Mouse (Mus musculus) E14TG2a.4 (cell line): Measurements from ENCODE around the gene Gemin7.

Source experiments
- H3K27me3 ChIP-seq: 2 replicates; pipeline ENCODE4 v1.6.1; 2014; ENCODE audit warnings: low read length, control low read depth; ENCODE audit not compliant: insufficient read depth
- H3K36me3 ChIP-seq: 2 replicates; pipeline ENCODE4 v1.6.1; 2014; ENCODE audit warnings: low read length, control low read depth; ENCODE audit not compliant: insufficient read depth
- H3K4me1 ChIP-seq: replicated peaks from 2 replicates; pipeline ENCODE4 v1.6.1; 2014; ENCODE audit warnings: low read depth, low read length, control low read depth
- H3K4me3 ChIP-seq: replicated peaks from 2 replicates; pipeline ENCODE4 v1.5.1; 2014; ENCODE audit warnings: mild to moderate bottlenecking, low read length
- H3K9me3 ChIP-seq: 2 replicates; pipeline ENCODE4 v1.6.1; 2014; ENCODE audit warnings: low read length, control low read depth
- CTCF ChIP-seq: conservative IDR thresholded peaks from 2 replicates; pipeline ENCODE4 v1.5.1; 2014; ENCODE audit warnings: low read length
- NANOG ChIP-seq: IDR thresholded peaks from 2 replicates; pipeline ENCODE4 v1.6.1; 2014; ENCODE audit warnings: borderline replicate concordance, low read length, mixed read lengths
- POU5F1 ChIP-seq: IDR thresholded peaks from 2 replicates; pipeline ENCODE4 v1.6.1; 2014; ENCODE audit warnings: low read length, borderline replicate concordance

Gene Gemin7

DNA sequence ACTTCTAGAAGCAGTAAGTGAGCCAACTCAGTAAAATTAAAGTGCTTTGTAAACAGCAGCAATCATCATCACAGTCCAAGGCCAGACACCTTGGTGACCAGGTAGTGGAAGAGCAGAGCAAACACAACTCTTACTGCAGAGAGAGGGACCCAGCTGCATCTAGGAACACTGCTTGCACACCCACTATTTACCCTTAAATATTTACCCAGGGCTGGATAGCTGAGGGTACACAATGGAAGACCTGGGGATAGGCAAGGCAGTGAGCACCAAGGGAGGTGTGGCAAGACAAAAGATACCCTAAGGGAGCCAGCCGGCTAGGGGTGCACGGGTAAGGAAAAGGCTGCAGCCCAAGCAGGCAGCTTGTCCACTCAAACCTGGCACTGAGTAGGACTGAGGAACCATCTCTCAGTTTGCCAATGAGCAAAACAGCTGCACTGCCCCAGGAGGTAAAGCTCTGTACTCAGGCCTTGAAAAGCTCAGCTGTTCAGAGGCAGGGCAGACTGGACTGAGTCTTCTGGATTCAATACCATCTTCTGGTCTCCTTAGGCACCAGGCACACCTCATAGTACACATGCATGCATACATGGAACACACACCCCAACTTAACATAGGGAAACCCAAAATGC, 29.9 kb downstream of the Gemin7 start:
- TF ChIP-seq NANOG: no peak
- no peak for TF ChIP-seq POU5F1
- TF ChIP-seq CTCF: no peak
- H3K9me3 ChIP-seq: peaks cover 13% of the 10 kb centered on the region
- H3K36me3 ChIP-seq: peaks cover 61% of the 10 kb centered on the region
- H3K4me3 ChIP-seq: no peak overlapping the region
- H3K4me1 ChIP-seq: 0 out of 2 replicates have a peak, but pooled peaks cover 13% of the 10 kb centered on the region
- H3K27me3 ChIP-seq: no peaks in the 10 kb centered on the region

DNA sequence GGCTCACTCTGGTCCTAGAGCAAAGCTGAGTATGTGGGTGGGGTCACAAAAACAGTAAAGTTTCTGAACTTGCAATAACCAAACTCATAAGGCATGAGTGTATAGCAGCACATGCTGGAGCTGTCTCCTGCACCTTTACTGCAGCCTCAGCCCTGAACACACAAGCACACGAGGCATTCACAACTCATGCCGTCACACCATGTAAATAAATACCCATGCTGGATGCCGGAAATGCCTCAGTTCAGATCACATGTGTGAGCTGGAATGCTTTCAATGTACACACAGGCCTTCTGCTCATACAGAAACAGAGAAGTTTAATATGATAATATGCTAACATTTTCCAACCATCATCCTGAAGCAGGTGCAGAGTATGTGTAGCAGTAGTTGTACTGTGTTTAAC, 31.4 kb downstream of the Gemin7 start:
- no peaks in the 10 kb centered on the region for H3K27me3 ChIP-seq
- H3K9me3 ChIP-seq: peaks cover 27% of the 10 kb centered on the region
- H3K36me3 ChIP-seq: peaks cover 65% of the 10 kb centered on the region
- no peak for TF ChIP-seq POU5F1
- TF ChIP-seq NANOG: no peak
- TF ChIP-seq CTCF: no peak
- H3K4me3 ChIP-seq: no peak overlapping the region
- H3K4me1 ChIP-seq: 0 out of 2 replicates have a peak, but pooled peaks cover 5% of the 10 kb centered on the region

DNA sequence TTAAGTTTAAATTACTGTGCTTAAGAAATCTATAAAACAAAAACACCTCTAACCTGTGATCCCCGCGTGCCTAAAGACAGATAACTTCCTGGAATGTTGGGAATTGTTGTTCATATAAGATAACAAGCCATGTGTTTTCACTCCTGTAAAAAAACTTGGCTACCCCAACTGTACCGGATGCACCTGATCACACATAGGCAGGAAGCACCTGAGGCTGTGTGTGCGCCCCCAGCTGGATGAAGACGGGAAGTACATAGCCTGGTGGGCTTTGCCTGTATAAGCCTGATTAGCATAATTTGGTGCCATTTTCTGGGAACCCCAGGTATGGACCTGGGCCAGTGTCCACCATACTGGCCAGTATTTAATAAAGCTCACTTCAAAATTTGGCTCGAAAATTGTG, 33.8 kb downstream of the Gemin7 start:
- Histone ChIP-seq H3K4me3 (no peak overlapping the region), H3K4me1 (0 out of 2 replicates have a peak, but pooled peaks cover 5% of the 10 kb centered on the region), H3K9me3 (peaks cover 52% of the 10 kb centered on the region), H3K36me3 (peaks cover 63% of the 10 kb centered on the region), H3K27me3 (no peaks in the 10 kb centered on the region)
- TF ChIP-seq NANOG: no peak

DNA sequence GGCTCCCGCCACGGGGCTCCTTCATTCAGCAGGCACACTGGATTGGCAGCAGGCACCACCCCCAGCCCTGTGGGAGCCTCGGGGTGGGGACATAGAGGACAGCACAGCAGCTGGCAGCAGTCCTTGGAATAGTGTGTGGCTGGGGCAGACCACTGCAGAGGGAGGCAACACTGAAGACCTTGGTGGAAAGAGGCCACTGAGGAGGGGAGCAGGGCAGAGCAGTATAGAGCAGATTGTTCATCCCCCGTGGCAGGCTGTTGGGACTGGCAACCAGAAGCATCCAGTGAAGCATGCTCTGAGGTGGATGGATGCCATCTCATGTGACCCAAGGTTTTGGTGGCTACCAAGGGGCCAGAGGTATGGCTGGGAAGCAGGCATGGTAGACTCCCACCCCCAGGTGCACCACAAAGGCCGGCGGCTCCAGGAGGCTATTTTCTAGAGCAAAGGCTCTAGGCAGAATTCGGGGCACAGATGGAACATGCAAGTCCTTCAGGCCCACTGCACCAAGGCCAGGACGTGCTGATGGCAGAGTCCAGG, 35.2 kb downstream of the Gemin7 start:
- Histone ChIP-seq H3K4me1 (no peaks in the 10 kb centered on the region), H3K27me3 (no peaks in the 10 kb centered on the region), H3K4me3 (no peak overlapping the region), H3K9me3 (peaks cover 65% of the 10 kb centered on the region), H3K36me3 (peaks cover 67% of the 10 kb centered on the region)
- TF ChIP-seq POU5F1 (no peak), CTCF (no peak), NANOG (no peak)

DNA sequence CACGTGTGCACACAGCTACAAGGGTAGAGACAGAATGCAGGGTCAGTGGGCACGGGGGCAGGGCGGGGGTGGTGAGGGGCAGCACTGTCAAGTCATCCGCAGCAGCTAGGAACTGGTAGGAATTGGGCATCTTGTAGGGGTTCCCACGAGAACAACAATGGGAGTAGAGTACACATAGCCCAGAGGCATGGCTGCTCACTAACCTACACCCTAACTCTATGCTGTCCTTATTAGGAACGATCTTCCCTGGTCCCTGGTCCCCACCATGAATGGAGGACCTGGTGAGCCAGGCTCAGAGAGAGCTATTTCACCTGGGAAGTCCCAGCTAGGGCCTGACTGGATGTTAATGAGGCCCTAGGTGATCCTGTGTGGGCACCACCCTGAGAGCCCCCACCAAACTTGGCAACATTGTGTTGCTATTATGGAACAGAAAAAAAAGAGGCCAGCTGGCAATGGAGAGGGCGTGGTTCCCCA, 35.7 kb downstream of the Gemin7 start:
- H3K36me3 ChIP-seq: peaks cover 65% of the 10 kb centered on the region
- TF ChIP-seq NANOG (no peak), CTCF (no peak), POU5F1 (no peak)
- peaks cover 70% of the 10 kb centered on the region for H3K9me3 ChIP-seq
- no peaks in the 10 kb centered on the region for H3K4me1 ChIP-seq
- H3K4me3 ChIP-seq: 0 out of 2 replicates have a peak overlapping the region, but pooled peaks have one; percentile 27
- no peaks in the 10 kb centered on the region for H3K27me3 ChIP-seq

DNA sequence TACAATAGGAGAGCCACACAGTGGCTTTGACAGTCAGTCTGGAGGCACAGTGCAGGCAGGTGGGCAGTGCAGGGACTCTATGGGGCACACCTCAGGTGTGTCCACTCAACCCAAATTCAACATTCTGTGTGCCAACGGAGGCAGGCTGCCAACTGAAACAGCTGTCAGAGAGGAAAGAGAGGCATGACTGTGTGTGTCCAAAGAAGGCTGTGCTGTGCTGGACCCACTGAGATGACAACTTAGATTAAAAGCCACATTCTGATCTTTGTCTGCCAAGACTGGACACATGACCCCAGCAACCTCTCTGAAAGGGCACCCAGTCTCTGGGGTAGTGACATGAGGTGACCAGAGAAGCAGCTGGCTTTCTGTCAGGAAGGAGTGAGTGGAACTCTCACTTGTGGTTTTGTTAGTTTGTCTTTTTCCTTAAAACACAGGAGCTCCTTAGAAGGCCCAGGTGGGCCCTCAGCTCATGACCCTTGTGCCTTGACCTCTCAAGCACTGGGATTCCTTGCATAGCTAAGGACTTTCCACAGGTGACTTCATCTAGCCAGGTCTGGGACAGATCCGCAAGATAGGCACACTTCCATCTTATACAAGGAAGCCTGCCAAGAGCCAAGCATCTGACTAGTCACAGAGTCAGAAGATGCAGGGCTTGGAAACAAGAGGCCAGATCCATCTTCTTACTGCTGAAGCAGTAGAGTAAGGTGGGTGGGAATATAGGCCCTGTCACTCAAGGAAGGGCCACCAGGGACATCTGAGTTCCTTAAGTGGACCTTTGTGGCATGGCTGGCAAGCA, 36.4 kb downstream of the Gemin7 start:
- peaks cover 77% of the 10 kb centered on the region for H3K9me3 ChIP-seq
- H3K4me1 ChIP-seq: no peaks in the 10 kb centered on the region
- H3K27me3 ChIP-seq: no peaks in the 10 kb centered on the region
- peaks cover 69% of the 10 kb centered on the region for H3K36me3 ChIP-seq
- H3K4me3 ChIP-seq: 0 out of 2 replicates have a peak overlapping the region, but pooled peaks have one; percentile 27
- no peak for TF ChIP-seq POU5F1
- TF ChIP-seq CTCF: no peak
- no peak for TF ChIP-seq NANOG

DNA sequence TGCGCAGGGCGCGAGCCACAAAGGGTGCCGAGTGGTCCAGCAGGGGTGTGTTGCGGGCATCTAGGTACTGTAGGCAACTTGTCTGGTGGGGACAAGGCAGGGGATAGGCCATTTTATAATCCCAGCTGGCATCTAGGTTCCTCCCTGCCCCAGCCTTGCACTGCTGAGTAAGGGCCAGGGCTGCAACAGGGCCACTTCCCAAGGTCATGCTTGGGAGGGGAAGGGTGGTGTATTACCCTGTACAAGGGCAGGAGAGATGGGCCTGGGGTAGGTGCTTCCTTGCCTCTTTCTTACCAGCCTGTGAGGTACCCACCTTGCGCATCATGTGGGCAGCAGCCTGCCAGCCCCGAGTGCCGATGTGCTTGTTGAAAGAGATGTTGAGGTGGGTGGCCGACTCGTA, 42.7 kb downstream of the Gemin7 start:
- H3K27me3 ChIP-seq: no peaks in the 10 kb centered on the region

DNA sequence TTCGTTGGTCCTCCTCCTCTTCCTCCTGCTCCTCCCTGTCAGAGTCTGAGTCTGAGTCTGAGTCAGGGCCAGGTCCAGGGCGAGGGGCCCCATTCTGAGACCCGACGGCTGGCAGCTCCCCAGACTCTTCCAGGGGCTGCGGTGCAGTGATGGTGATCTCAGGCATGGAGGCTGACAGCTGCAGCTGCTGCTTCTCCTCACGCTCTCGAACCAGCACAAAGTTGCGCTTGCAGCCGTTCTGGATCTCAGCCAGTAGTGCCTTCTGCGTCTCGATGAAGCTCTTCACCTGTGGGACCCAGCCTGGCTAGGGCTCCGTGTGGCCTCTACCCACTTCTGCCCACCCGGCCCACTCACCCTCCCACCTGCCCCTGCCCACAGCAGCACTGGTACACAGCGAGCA, 45.2 kb downstream of the Gemin7 start:
- peaks cover 29% of the 10 kb centered on the region for H3K4me1 ChIP-seq
- no peaks in the 10 kb centered on the region for H3K27me3 ChIP-seq
- peak overlapping the region; percentile 61 for H3K4me3 ChIP-seq
- H3K9me3 ChIP-seq: peaks cover 12% of the 10 kb centered on the region; the same call in 1 of the 2 replicates
- H3K36me3 ChIP-seq: peaks cover 68% of the 10 kb centered on the region
- TF ChIP-seq NANOG (no peak), CTCF (no peak), POU5F1 (no peak)

More for the DNA sequence above, 42.7 kb downstream of the Gemin7 start:
- H3K36me3 ChIP-seq: peaks cover 74% of the 10 kb centered on the region
- peaks cover 29% of the 10 kb centered on the region for H3K4me1 ChIP-seq
- H3K9me3 ChIP-seq: peaks cover 36% of the 10 kb centered on the region
- no peak overlapping the region for H3K4me3 ChIP-seq
- TF ChIP-seq CTCF (no peak), NANOG (no peak), POU5F1 (no peak)

DNA sequence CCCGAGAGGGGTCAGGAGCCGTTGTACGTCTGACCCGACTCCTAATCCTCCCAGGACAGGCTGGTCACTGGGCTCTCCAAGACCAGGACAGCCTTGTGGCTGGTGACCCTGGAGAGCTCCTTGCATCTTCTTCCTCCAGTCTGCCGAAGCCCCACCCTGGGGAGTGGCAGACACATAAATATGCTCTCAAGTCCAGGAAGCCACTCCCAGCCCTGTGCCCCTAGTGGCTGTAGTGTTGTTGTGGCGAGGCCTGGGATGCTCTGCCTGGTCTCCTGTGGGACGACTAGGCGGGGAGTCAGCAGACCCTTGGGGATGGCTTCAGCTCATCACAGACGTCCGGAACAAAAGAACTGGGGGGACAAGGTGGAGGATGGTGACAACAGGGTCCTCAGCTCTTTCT, 46.3 kb downstream of the Gemin7 start:
- TF ChIP-seq NANOG (no peak), POU5F1 (no peak), CTCF (no peak)
- Histone ChIP-seq H3K4me3 (peak overlapping the region; percentile 17), H3K36me3 (peaks cover 59% of the 10 kb centered on the region), H3K9me3 (no peaks in the 10 kb centered on the region), H3K27me3 (0 out of 2 replicates have a peak, but pooled peaks cover 5% of the 10 kb centered on the region), H3K4me1 (peaks cover 29% of the 10 kb centered on the region)
